Mouse (Mus musculus): ENCODE results near the gene Ctla4.

- TF ChIP-seq ZKSCAN1 (IDR thresholded peaks at IDR 0.05; ENCODE audit: low read depth, low read length) (no peak), EP300 (IDR thresholded peaks at IDR 0.05; ENCODE audit: low read depth in 1 of 2, low read length in 2 of 2) (no peak), JUND (IDR thresholded peaks at IDR 0.05; ENCODE audit: low read depth, low read length) (no peak), POLR2A (IDR thresholded peaks at IDR 0.05; ENCODE audit: control insufficient read depth in 1 of 2, insufficient read depth in 1 of 2, low read depth in 1 of 2, low read length in 2 of 2, poor library complexity in 1 of 2) (no peak), ZNF384 (IDR thresholded peaks at IDR 0.05; ENCODE audit: low read depth, low read length) (no peak), ZMIZ1 (IDR thresholded peaks at IDR 0.05; ENCODE audit: low read depth, low read length) (no peak), MAFK (IDR thresholded peaks at IDR 0.05; ENCODE audit: borderline replicate concordance, low read depth, low read length) (no peak), ZC3H11A (IDR thresholded peaks at IDR 0.05; ENCODE audit: low read depth, low read length) (no peak), CTCF (IDR thresholded peaks at IDR 0.05 in 2 of 3, conservative IDR thresholded peaks at IDR 0.05 in 1 of 3; ENCODE audit: control insufficient read depth in 1 of 3, insufficient read depth in 1 of 3, low read depth in 2 of 3, low read length in 3 of 3, poor library complexity in 1 of 3, severe bottlenecking in 1 of 3) (no peak)
These were observed 27.0 kb upstream of the Ctla4 start for GRCm38 (mm10) chr1:60859842-60860241.
